Mouse (Mus musculus): ENCODE results near the gene Stat6. TPM values are rescaled to one million over a fixed set of nuclear protein-coding genes. Genes with fewer than 3 reads are reported as not detected.

Stat6 gene
- polyA plus RNA-seq, 1 experiment from 2014 or later = 5.9 TPM

DNA sequence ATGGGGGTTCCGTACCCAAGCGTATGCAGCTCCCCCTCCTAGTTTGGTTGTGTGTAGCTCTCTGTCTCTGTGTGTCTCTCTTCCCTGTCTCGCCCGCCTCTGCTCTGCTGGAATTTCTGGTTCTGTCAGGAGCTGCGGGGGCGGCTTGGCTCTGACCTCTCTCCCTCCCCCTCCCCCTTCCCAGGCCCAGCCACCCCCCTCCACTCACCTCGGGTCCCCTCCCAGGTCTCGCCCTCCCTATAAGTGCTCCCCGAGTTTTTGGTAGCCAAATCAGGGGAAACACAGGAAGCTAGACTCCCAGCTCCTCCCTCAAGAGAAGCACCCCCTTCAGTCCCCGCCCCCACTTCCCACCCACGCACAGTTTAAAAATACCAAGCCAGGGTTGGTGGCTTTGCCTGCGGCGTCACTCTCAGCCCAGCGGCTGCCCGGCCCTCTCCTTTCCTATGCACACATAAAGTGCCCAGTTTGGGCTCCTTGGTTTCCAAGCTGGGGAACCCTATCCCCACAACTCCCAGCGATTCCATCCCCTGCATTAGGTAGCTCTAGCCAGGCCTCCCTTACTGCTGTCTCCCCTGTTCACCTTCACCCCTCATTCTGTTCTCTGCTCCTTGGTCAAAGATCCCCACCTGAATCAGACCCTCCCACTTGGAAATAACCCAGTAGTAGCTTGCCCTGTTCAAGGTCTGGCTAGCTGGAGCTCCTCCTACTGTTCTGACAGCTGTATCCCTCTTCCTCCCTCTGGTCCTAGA, 19.3 kb downstream of the Stat6 start:
- 0 out of 2 replicates have a peak overlapping the region, but pooled peaks have one; percentile 14 for H3K9ac ChIP-seq
- H3K4me1 ChIP-seq = peaks cover 30% of the 10 kb centered on the region
- WGBS = 9% methylated on average over 16 of the region's 16 CpGs
- peak overlapping the region; percentile 24 for H3K4me2 ChIP-seq
- H3K9me3 ChIP-seq = no peaks in the 10 kb centered on the region
- H3K4me3 ChIP-seq = peak overlapping the region; percentile 0; the same call in 1 of the 2 replicates
- H3K27me3 ChIP-seq (replicated peaks) = peaks cover 64% of the 10 kb centered on the region
- no peaks in the 10 kb centered on the region for H3K36me3 ChIP-seq (replicated peaks)
- no peak overlapping the region for H3K27ac ChIP-seq
- no peak for ATAC-seq (replicated peaks)

DNA sequence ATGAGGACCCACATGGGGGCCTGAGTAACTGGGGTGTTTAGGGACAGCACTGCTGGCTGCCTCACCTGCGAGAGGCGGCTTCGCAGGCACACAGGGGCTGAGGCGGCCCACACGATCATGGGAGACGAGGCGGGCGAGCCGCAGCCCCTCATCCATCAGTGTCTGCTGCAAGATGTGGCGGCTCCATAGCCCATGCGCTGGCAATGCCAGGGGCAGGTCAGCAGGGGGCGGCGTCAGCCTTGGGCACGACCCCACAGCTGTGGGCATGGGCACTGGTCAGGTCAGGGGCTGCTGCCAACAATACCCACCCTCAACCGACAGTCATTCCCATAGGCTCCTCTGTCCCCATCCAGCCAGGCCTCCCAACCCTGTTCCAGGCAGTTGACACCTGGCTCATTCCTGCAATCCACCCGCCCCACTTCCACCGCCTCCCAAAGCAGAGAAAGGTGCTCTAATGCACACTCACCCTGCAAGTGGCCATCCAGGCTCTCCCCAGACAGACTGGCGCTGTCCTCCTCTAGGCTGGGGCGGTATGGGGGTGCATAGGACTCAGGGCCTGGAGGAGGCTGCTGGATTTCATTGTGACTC, 20.0 kb downstream of the Stat6 start:
- Histone ChIP-seq H3K27me3 (replicated peaks) (peaks cover 71% of the 10 kb centered on the region), H3K4me2 (0 out of 2 replicates have a peak overlapping the region, but pooled peaks have one; percentile 24), H3K9ac (0 out of 2 replicates have a peak overlapping the region, but pooled peaks have one; percentile 14), H3K4me1 (peaks cover 35% of the 10 kb centered on the region), H3K36me3 (replicated peaks) (no peaks in the 10 kb centered on the region), H3K4me3 (no peak overlapping the region), H3K9me3 (no peaks in the 10 kb centered on the region), H3K27ac (no peak overlapping the region)
- WGBS = 17% methylated on average over 19 of the region's 19 CpGs
- ATAC-seq (replicated peaks) = no peak

DNA sequence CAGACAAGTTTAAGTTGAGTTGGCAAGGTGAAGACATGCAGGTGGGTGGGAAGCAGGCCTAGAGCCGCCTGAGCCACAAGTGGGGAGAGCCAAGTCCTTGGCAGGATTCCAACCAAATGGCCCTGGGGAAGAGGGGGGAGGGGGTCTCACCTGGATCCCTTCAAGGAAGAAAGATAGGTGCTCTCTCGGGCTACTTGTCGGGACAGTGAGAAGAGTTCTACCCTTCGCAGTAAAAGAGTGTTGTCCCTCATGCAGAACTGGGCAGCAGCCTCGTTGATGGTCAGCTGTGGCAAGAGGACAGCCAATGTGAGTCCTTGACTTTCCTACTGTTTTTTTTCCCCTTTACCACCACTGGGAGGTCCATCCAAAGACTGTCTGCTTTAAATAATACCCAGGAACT, 20.8 kb downstream of the Stat6 start:
- WGBS = 20% methylated on average over 5 of the region's 5 CpGs
- H3K27me3 ChIP-seq (replicated peaks) = peaks cover 71% of the 10 kb centered on the region

DNA sequence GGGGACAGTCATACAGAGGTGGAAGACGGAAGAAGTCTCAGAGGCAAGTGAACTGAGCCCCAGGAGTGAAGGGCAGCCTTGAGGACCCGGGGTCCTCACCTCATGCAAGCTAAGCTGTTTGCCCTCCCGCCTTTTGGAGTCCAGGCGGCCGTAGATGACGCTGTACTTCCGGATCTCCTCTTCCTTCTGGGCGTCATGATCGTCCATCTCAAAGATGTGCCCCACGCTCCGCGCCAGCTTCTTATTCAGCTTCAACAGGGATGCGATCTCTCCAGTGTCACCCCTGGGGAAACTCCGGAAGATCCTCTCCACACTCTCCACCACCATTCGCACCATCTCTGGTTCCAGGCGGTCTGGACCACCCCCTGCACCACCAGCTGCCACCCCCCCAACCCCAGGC, 21.4 kb downstream of the Stat6 start:
- WGBS = 12% methylated on average over 16 of the region's 16 CpGs
- Histone ChIP-seq H3K4me3 (no peak overlapping the region), H3K4me1 (peaks cover 49% of the 10 kb centered on the region), H3K4me2 (no peak overlapping the region), H3K27me3 (replicated peaks) (peaks cover 71% of the 10 kb centered on the region), H3K36me3 (replicated peaks) (no peaks in the 10 kb centered on the region), H3K9me3 (no peaks in the 10 kb centered on the region), H3K27ac (no peak overlapping the region), H3K9ac (no peak overlapping the region)
- no peak for ATAC-seq (replicated peaks)

More for the DNA sequence above, 20.8 kb downstream of the Stat6 start:
- no peak for ATAC-seq (replicated peaks)
- Histone ChIP-seq H3K4me1 (peaks cover 43% of the 10 kb centered on the region), H3K4me3 (no peak overlapping the region), H3K9ac (no peak overlapping the region), H3K36me3 (replicated peaks) (no peaks in the 10 kb centered on the region), H3K9me3 (no peaks in the 10 kb centered on the region), H3K4me2 (no peak overlapping the region), H3K27ac (no peak overlapping the region)

DNA sequence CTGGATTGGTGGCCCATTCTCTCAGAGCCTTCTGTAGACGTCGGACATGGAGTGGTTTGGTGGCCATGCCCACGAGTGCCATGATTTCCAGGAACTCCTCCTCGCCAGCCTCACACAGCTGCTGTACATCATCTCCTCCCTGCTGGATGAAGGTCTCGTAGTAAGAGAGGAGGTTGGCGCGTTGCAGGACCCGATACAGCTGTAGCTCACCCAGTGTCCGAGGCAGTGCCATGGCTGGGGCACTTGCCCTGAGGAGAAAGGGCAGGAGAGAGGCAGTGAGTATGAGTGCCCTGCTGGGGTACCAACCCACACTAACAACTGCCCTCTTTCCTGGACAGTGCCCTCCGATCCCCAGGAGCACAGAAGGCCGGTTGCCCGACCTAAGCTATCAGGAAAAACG, 22.1 kb downstream of the Stat6 start:
- no peak for ATAC-seq (replicated peaks)
- Histone ChIP-seq H3K4me3 (0 out of 2 replicates have a peak overlapping the region, but pooled peaks have one; percentile 56), H3K4me2 (peak overlapping the region; percentile 93; the same call in 1 of the 2 replicates), H3K27ac (no peak overlapping the region), H3K9me3 (no peaks in the 10 kb centered on the region), H3K27me3 (replicated peaks) (peaks cover 71% of the 10 kb centered on the region), H3K4me1 (peaks cover 50% of the 10 kb centered on the region), H3K9ac (no peak overlapping the region), H3K36me3 (replicated peaks) (no peaks in the 10 kb centered on the region)
- WGBS = 18% methylated on average over 13 of the region's 13 CpGs

DNA sequence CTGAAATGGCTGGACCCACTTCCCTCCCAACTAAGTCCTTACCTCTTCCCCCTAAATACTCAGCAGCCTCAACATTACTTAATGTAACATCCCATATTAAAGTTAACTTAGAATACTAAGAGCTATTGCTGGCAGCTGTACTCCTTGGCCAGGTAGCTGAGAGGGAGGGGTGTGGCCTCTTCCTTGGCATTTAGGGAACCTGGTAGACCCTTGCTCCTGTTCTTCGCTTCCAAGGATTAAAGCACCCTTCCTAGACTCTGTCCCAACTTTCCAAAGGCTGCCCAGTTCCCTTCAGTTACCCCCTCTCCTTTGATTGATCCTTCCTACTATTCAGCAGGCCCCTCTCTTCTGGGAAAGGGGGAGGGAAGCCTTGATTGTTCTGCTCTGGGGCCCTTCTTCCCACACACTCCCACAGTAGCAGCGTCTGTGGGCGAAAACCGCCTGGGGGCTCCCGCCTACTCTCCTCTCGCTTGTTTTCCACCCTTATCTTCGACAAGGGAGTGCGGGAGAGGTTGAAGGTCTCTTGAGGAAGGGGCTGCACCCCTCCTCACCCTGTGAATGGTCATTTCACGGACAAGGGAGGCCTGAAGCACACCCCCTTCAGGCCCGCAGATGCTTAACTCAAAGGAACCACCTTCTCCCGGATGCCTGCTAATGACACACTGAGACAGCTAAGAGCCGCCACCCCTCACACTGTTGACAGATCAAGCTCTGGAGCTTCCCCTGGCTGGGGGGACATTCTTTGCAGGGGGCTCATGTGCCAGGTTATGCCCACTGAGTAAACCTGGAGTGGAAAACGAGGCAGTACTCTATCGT, 22.8 kb downstream of the Stat6 start:
- H3K27me3 ChIP-seq (replicated peaks) = peaks cover 65% of the 10 kb centered on the region
- H3K27ac ChIP-seq = no peak overlapping the region
- peak overlapping the region; percentile 93 for H3K4me2 ChIP-seq
- peak overlapping the region; percentile 56 for H3K4me3 ChIP-seq
- 5% methylated on average over 14 of the region's 14 CpGs for WGBS
- H3K9ac ChIP-seq = no peak overlapping the region
- no peaks in the 10 kb centered on the region for H3K36me3 ChIP-seq (replicated peaks)
- ATAC-seq (replicated peaks) = no peak
- peaks cover 50% of the 10 kb centered on the region for H3K4me1 ChIP-seq
- H3K9me3 ChIP-seq = no peaks in the 10 kb centered on the region

DNA sequence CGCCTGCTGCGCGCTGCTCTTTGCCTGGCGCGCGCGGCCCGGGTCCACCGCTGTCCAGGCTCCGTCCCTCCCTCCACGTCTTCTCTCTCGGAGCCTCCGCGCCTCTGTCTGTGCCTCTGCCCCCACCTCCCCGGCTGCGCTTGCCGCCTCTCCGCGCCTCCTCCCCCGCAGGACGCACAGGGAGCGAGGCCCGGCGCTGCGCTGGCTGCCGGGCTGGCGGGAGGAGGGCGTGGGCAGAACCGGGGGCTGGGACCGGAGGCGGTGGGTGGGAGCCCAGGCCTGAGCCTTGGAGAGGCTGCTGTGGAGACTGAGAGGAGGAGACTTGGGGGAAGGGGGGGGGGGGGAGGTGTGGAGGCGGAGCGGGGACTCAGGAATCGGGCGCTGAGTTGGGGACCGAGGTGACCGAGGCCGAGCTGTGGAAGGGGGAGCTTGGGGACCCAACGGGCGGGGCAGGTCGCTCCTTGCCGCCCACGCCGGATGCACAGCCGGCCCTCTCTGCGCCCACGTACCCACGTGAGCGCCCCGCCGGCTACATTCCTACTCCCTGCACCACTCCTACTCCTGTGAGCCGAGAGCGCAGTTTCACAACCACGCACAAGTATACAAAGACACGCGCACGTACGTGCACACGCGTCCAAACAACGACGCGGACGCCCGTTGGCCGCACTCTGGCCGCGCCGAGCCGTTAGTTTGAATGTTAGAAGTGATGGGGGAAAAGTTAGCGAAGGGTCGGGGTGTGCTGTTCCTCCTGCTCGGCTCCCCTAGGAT, 23.9 kb downstream of the Stat6 start, which contains the start of gene Nemp1:
Nemp1 (plus strand) TSS at position 401 of the 768 bp plus-strand sequence.
- H3K27ac ChIP-seq = peak within 1 kb of the TSS; percentile 55; the same call in 1 of the 2 replicates

DNA sequence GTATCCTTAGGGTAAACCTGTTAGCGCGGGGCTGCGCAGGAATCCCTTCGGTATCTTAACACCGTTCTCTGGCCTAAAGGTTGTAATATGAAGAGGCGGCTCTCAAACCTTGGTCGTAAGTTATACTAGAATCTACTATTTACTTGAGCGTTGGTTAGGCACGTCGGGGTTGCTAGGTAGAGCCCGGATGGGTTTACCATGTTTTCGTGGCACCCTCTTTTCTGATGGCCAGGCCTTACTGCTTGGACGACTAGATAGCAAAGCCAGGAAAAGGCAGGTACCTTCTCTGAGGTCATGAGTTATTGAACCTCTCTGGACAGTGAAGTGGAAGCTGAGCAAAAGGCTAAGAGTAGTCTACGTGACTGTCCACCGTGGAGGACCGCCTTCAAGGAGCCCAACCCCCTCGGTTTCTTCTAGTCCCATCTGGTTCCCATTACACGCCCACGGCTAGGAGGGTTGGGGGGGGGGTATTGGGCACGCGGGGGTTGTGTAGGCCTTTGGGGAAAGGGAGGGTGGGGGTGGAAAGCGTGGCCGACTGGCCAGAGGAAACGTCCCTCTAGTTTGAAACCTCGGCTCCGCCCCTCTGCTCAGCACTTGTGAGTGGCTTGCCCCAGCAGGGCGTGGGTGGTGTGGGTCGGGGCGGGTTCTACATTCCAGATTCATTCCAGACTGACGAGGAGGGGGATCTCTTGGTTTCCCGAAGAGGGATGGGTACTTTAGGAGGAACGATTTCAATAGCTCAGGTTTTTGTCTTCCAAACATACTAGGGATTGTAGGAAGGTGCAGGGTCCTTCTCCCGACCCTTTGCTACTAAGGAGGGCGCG, 24.7 kb downstream of the Stat6 start:
- no peak; the same call in 1 of the 2 replicates for ATAC-seq (replicated peaks)
- no peaks in the 10 kb centered on the region for H3K36me3 ChIP-seq (replicated peaks)
- H3K9ac ChIP-seq = 0 out of 2 replicates have a peak overlapping the region, but pooled peaks have one; percentile 49
- no peaks in the 10 kb centered on the region for H3K9me3 ChIP-seq
- H3K4me1 ChIP-seq = peaks cover 39% of the 10 kb centered on the region
- H3K4me3 ChIP-seq = peak overlapping the region; percentile 56
- WGBS = 3% methylated on average over 35 of the region's 35 CpGs
- H3K27ac ChIP-seq = peak overlapping the region; percentile 55; the same call in 1 of the 2 replicates
- H3K27me3 ChIP-seq (replicated peaks) = peaks cover 47% of the 10 kb centered on the region
- peak overlapping the region; percentile 93 for H3K4me2 ChIP-seq

More for the DNA sequence above, 23.9 kb downstream of the Stat6 start, which contains the start of gene Nemp1:
- Histone ChIP-seq H3K9me3 (no peaks in the 10 kb centered on the region), H3K27me3 (replicated peaks) (peaks cover 55% of the 10 kb centered on the region), H3K4me1 (peaks cover 47% of the 10 kb centered on the region), H3K36me3 (replicated peaks) (no peaks in the 10 kb centered on the region), H3K4me3 (peak within 1 kb of the TSS; percentile 56), H3K9ac (peak within 1 kb of the TSS; percentile 49), H3K4me2 (peak within 1 kb of the TSS; percentile 93)
- under 1% methylated on average over 64 of the region's 73 CpGs for WGBS
- peak; percentile 55 for ATAC-seq (replicated peaks)

DNA sequence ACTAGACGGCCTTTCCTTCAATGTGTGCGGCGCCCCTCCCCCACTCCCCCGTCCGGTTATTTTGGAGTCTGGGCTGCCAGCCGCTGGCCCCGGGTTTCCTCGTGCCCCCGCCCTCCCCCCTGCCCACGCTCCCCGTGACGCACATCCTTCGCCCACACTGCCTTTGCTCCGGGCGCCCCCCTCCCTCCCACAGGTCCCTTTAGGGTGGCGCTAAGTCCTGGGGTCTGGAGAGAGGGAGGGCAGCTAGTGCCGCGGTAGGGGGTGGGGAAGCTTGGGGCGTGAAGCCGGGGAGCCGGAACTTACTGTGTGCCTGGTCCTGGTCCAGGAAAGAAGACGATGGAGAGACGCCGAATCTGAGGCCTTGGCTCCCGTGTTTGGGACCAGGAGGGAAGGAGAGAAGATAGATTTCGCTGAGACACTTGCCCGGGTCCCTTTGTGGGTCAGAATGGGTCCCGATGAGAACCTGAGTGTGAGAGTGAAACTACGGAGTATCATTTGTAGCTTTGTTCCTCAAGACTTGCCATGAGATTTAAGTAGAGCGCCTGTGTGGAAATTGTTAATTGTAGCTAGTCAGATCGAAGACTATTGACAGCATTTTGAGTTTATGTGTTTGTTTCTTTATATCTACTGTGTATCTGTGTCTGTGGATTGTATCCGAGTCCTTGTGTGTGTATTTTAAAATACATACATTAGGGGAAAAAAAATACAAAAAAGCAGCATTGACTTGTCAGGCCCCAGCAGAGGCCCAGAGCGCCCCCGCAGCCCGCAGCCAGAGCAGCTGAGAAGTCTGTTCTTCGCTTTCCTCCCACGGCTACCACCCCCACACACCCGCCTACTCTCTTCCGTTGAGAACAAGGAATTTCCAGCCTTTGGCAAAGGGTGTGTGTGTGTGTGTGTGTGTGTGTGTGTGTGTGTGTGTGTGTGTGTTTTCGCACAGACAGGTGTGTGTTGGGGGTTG, 25.6 kb downstream of the Stat6 start, which contains the start of gene Nab2:
Nab2 (minus strand) TSS at position 476 of the 958 bp plus-strand sequence.
- no peaks in the 10 kb centered on the region for H3K9me3 ChIP-seq
- H3K27ac ChIP-seq = peak within 1 kb of the TSS; percentile 55; the same call in 1 of the 2 replicates
- 0 out of 2 replicates have a peak within 1 kb of the TSS, but pooled peaks have one; percentile 16 for H3K9ac ChIP-seq
- peak within 1 kb of the TSS; percentile 93 for H3K4me2 ChIP-seq
- peaks cover 34% of the 10 kb centered on the region for H3K4me1 ChIP-seq
- peaks cover 38% of the 10 kb centered on the region for H3K27me3 ChIP-seq (replicated peaks)
- WGBS = 2% methylated on average over 40 of the region's 40 CpGs
- ATAC-seq (replicated peaks) = 0 out of 2 replicates have a peak, but pooled peaks have one; percentile 31
- H3K36me3 ChIP-seq (replicated peaks) = no peaks in the 10 kb centered on the region
- H3K4me3 ChIP-seq = peak within 1 kb of the TSS; percentile 56

DNA sequence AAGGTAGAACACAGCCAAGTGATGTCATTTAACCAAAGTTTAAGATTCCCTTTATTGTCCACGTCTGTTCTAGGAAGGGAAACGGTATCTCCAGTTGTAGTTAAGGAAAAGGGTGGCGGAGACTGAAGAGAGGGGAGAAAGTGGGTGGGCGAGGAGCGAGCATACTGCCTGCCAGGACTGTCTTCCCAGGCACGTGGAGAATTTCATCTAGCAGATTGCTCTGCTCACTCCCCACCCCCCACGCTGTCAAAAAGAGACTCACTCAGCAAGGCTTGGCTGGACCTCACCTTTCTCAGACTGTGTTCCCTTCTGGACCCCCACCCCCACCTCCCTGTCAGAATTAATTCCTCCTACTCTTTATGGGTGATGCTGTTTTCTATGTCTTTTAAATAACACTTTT, 26.4 kb downstream of the Stat6 start:
- no peak overlapping the region for H3K27ac ChIP-seq
- H3K9me3 ChIP-seq = no peaks in the 10 kb centered on the region
- peaks cover 30% of the 10 kb centered on the region for H3K27me3 ChIP-seq (replicated peaks)
- no peaks in the 10 kb centered on the region for H3K36me3 ChIP-seq (replicated peaks)
- no peak for ATAC-seq (replicated peaks)
- H3K4me3 ChIP-seq = no peak overlapping the region
- WGBS = 30% methylated on average over 7 of the region's 7 CpGs
- peaks cover 34% of the 10 kb centered on the region for H3K4me1 ChIP-seq
- no peak overlapping the region for H3K9ac ChIP-seq
- H3K4me2 ChIP-seq = peak overlapping the region; percentile 93; the same call in 1 of the 2 replicates

Data from midbrain, embryonic 15.5 days (tissue).